Mouse (Mus musculus) embryonic fibroblast, embryonic 13.5 days (primary cell): ENCODE data around the gene Zfp780b. TPM values are rescaled to one million over a fixed set of nuclear protein-coding genes. Genes with fewer than 3 reads are reported as not detected.
A peak's percentile ranks its signal among the peaks of the same experiment; 100 is the strongest.
"Not testable (repeated sequence)": the region's sequence is repeated elsewhere in the genome, so short reads cannot be mapped to it uniquely, and the experiment has no call there.

ENCODE experiments used
- H3K27ac ChIP-seq: 2 replicates; pipeline ENCODE4 v1.5.1; 2012; ENCODE audit warnings: low read length, control low read depth, inconsistent platforms; ENCODE audit not compliant: insufficient read depth
- H3K4me1 ChIP-seq: 2 replicates; pipeline ENCODE4 v1.6.1; 2011; ENCODE audit warnings: low read length; ENCODE audit not compliant: control insufficient read depth, insufficient read depth
- H3K4me3 ChIP-seq: 2 replicates; pipeline ENCODE4 v1.5.1; 2011; ENCODE audit warnings: mild to moderate bottlenecking, control low read depth, low read length; ENCODE audit not compliant: insufficient read depth
- CTCF ChIP-seq: IDR thresholded peaks from 2 replicates; pipeline ENCODE4 v1.5.1; 2011; ENCODE audit warnings: mild to moderate bottlenecking, control low read depth, low read length, moderate library complexity, borderline replicate concordance; ENCODE audit not compliant: insufficient read depth
- POLR2A ChIP-seq: IDR thresholded peaks from 2 replicates; pipeline ENCODE4 v1.6.1; 2011; ENCODE audit warnings: low read depth, mild to moderate bottlenecking, control low read depth, low read length, moderate library complexity
- polyA plus RNA-seq: library from polyadenylated mRNA; stranded (reverse); fragments of >200 nt; gene quantifications from 2 replicates; pipeline ENCODE4 v1.2.4, GENCODE M21; 2011; ENCODE audit warnings: low read depth; ENCODE audit not compliant: missing spikeins, insufficient read length

Gene Zfp780b
- 12.2 and 13.8 TPM in 2 replicates for polyA plus RNA-seq

GRCm38 (mm10) chr7:27978683-27979528, at the start of gene Zfp780b:
Gene Zfp780b (minus strand): TSS chr7:27979171.
- H3K27ac ChIP-seq, result peak within 1 kb of the TSS; percentile 71; the same call in 1 of the 2 replicates
- no peak for TF ChIP-seq CTCF
- TF ChIP-seq POLR2A, result peak; percentile 80
- H3K4me3 ChIP-seq, result peak within 1 kb of the TSS; percentile 82
- no peaks in the 10 kb centered on the region for H3K4me1 ChIP-seq

GRCm38 (mm10) chr7:28014445-28014810, 35.5 kb upstream of the Zfp780b start:
- Histone ChIP-seq H3K4me1 (peaks cover 3% of the 10 kb centered on the region; the same call in 1 of the 2 replicates), H3K4me3 (peak overlapping the region; percentile 86), H3K27ac (no peak overlapping the region)
- TF ChIP-seq POLR2A, result no peak
- no peak for TF ChIP-seq CTCF

DNA sequence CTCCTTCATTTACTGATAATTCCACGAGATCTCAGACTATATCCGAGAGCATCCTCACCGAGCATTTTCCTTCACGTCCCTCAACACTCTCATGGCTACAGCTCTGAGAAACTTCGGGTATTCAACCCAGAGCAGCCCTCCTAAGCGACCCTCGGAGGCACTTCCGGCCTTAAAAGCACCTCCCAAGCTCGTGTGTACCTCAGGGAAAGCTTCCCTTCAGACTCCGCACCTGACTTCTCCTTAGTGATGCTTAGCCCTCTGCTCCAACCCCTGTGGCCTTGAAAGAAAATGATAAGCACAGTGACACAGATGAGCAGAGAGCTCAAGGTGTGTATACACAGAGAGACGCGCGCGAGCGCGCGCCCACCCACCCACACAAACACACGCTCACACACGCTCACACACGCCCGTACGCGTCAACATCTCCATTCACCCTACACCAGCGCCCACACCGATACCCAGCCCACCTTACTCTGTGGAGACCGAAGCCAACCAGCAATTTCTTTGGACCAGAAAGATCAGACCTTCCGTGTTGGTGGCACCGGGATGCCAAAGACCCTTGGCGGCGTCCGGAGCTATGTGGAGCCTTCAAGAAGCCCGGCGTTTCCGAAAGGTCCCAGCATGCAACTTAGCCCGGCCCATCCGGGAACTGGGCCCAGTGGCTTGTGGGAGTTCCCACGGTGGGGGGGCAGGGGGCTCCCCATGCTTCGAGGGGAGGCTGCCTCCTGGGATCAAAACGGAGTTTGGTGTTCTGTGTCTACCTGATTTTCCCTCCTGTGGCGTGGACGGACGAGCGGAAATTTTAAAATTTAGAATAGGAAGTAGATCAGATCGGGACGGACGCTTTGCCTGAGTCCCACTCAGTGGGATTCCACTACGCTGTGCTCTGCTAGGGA, 34.8 kb upstream of the Zfp780b start, which contains the start of gene Zfp850:
Gene Zfp850 (minus strand): TSS at position 567 of the 896 bp plus-strand sequence.
- no peak within 1 kb of the TSS for H3K27ac ChIP-seq
- TF ChIP-seq POLR2A (peak; percentile 67), CTCF (no peak)
- H3K4me3 ChIP-seq, result peak within 1 kb of the TSS; percentile 86
- peaks cover 3% of the 10 kb centered on the region; the same call in 1 of the 2 replicates for H3K4me1 ChIP-seq

DNA sequence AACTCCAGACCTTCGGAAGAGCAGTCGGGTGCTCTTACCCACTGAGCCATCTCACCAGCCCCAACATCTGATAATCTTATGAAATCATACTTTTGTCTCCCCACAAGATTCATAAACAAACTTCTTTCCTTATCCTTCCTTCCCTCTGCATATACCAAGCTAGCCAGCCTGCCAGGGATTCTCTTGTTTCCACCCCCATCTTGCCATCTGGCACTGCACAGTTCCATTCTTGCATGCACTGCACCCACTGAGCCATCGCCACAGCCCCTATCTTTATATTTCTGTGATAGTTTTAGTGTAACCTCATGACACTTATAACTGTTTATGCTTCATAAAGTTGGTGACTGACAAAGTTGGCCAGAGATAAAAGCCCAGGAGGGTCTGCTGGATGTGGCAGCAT, 31.3 kb upstream of the Zfp780b start:
- H3K4me3 ChIP-seq, result no peak overlapping the region
- H3K27ac ChIP-seq, result no peak overlapping the region
- peaks cover 3% of the 10 kb centered on the region; the same call in 1 of the 2 replicates for H3K4me1 ChIP-seq
- TF ChIP-seq POLR2A, result no peak
- TF ChIP-seq CTCF, result no peak

- H3K27ac ChIP-seq, result no peak overlapping the region
- H3K4me3 ChIP-seq, result no peak overlapping the region
- TF ChIP-seq POLR2A (no peak), CTCF (no peak)
Observed at GRCm38 (mm10) chr7:27982197-27982596, 3.2 kb upstream of the Zfp780b start.

GRCm38 (mm10) chr7:27949451-27949850, 29.5 kb downstream of the Zfp780b start:
- H3K4me1 ChIP-seq, H3K4me3 ChIP-seq: not testable (repeated sequence)

More at GRCm38 (mm10) chr7:27982197-27982596, 3.2 kb upstream of the Zfp780b start:
- H3K4me1 ChIP-seq, result no peaks in the 10 kb centered on the region

DNA sequence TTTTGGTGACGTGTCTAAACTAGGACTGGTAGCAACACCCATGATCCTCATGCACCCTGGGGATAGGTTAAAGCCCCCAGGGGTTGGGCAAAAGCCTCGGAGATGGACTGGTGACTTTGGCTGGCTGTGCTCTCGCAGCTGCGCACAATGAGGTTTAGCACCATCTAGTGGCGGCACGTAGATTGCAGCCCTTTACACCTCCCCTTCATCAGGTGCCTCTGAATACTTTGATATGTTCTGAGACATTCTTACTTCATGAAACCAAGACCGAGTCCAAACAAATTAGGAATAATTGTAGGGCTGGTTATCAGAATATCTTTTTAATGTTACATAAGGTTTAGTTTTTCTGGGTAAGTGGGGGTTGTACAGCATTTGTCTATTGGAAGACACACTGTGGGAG, 37.1 kb downstream of the Zfp780b start:
- H3K4me1 ChIP-seq, H3K4me3 ChIP-seq, H3K27ac ChIP-seq: not testable (repeated sequence)

More at GRCm38 (mm10) chr7:27949451-27949850, 29.5 kb downstream of the Zfp780b start:
- H3K27ac ChIP-seq, result not testable (repeated sequence)

- 0 out of 2 replicates have a peak overlapping the region, but pooled peaks have one; percentile 1 for H3K4me3 ChIP-seq
- not testable (repeated sequence) for H3K27ac ChIP-seq, H3K4me1 ChIP-seq
Observed at GRCm38 (mm10) chr7:27933800-27934158, 45.2 kb downstream of the Zfp780b start.

- H3K4me3 ChIP-seq, result 0 out of 2 replicates have a peak overlapping the region, but pooled peaks have one; percentile 1
- TF ChIP-seq POLR2A, result no peak
- TF ChIP-seq CTCF, result no peak
- H3K27ac ChIP-seq, result no peak overlapping the region
- H3K4me1 ChIP-seq, result no peaks in the 10 kb centered on the region
Observed at GRCm38 (mm10) chr7:27933050-27933799, 45.7 kb downstream of the Zfp780b start.
